Mouse (Mus musculus) cortical plate, adult 2 months (tissue): ENCODE results near the gene Aldh1a1.

ENCODE experiments used
- CTCF ChIP-seq: fragments of 200-500 bp; IDR thresholded peaks from 2 replicates; pipeline ENCODE4 v1.5.1; 2011; ENCODE audit warnings: mild to moderate bottlenecking, control low read depth, low read length; ENCODE audit not compliant: insufficient read depth; ENCODE audit errors: extremely low read depth
- POLR2A ChIP-seq: fragments of 200-500 bp; IDR thresholded peaks from 2 replicates; pipeline ENCODE4 v1.6.1; 2011; ENCODE audit warnings: mild to moderate bottlenecking, low read length, control low read depth; ENCODE audit not compliant: insufficient read depth; ENCODE audit errors: extremely low read depth

GRCm38 (mm10) chr19:20496476-20496875 is 4.0 kb downstream of the Aldh1a1 start:
- TF ChIP-seq POLR2A: no peak
- TF ChIP-seq CTCF: no peak
